Mouse (Mus musculus): Measurements from ENCODE around the gene Efna1.

- TF ChIP-seq CTCF (IDR thresholded peaks at IDR 0.05; ENCODE audit: low read depth, low read length) (no peak), TAL1 (conservative IDR thresholded peaks at IDR 0.05; ENCODE audit: low read depth, low read length) (no peak), POLR2AphosphoS5 (IDR thresholded peaks at IDR 0.05; ENCODE audit: insufficient replicate concordance, low read depth, low read length) (no peak)
These were observed 20.7 kb downstream of the Efna1 start for GRCm38 (mm10) chr3:89260211-89260610.
